Mouse (Mus musculus) embryonic facial prominence, embryonic 15.5 days (tissue): ENCODE results near the gene Shank3. TPM values are rescaled to one million over a fixed set of nuclear protein-coding genes. Genes with fewer than 3 reads are reported as not detected.

Source experiments
- ATAC-seq: fragments of 200-750 bp; cut with Nextera tagmentation; 2 replicates; pipeline ENCODE4 v1.8.0; 2017; ENCODE audit warnings: low read depth, moderate TSS enrichment; ENCODE audit not compliant: insufficient number of reproducible peaks, low FRiP score, low TSS enrichment
- H3K27ac ChIP-seq: fragments of 300-500 bp; sonication (generic); replicated peaks from 2 replicates; pipeline ENCODE4 v1.5.1; 2015; ENCODE audit warnings: mild to moderate bottlenecking, inconsistent platforms
- H3K27me3 ChIP-seq: fragments of 300-500 bp; sonication (generic); 2 replicates; pipeline ENCODE4 v1.6.1; 2015; ENCODE audit warnings: inconsistent platforms
- H3K36me3 ChIP-seq: fragments of 300-500 bp; sonication (generic); 2 replicates; pipeline ENCODE4 v1.6.1; 2015; ENCODE audit warnings: mild to moderate bottlenecking, inconsistent platforms
- H3K4me1 ChIP-seq: fragments of 300-500 bp; sonication (generic); 2 replicates; pipeline ENCODE4 v1.6.1; 2015; ENCODE audit warnings: inconsistent platforms
- H3K4me2 ChIP-seq: fragments of 300-500 bp; sonication (generic); replicated peaks from 2 replicates; pipeline ENCODE4 v1.6.1; 2015; ENCODE audit warnings: mild to moderate bottlenecking, inconsistent platforms
- H3K4me3 ChIP-seq: fragments of 300-500 bp; sonication (generic); replicated peaks from 2 replicates; pipeline ENCODE4 v1.5.1; 2015; ENCODE audit warnings: mild to moderate bottlenecking, inconsistent platforms
- H3K9ac ChIP-seq: fragments of 300-500 bp; sonication (generic); 2 replicates; pipeline ENCODE4 v1.6.1; 2015; ENCODE audit warnings: inconsistent platforms
- H3K9me3 ChIP-seq: fragments of 300-500 bp; sonication (generic); replicated peaks from 2 replicates; pipeline ENCODE4 v1.6.1; 2016; ENCODE audit warnings: inconsistent platforms
- WGBS: fragments of 180-500 bp; shearing (Covaris S2); methylation state at CpG from one replicate; pipeline ENCODE4 v1.1.7; 2015; 5-methylcytosine and 5-hydroxymethylcytosine counted together
- polyA plus RNA-seq: library from polyadenylated mRNA; unstranded; fragments of >200 nt; fragmentation: Nextera tagmentation; extraction: Ambion mirVana; gene quantifications from 2 replicates; pipeline ENCODE4 v1.2.1, GENCODE M21; 2015

Gene Shank3
- polyA plus RNA-seq, 1 experiment from 2014 or later, result 3.0 TPM

DNA sequence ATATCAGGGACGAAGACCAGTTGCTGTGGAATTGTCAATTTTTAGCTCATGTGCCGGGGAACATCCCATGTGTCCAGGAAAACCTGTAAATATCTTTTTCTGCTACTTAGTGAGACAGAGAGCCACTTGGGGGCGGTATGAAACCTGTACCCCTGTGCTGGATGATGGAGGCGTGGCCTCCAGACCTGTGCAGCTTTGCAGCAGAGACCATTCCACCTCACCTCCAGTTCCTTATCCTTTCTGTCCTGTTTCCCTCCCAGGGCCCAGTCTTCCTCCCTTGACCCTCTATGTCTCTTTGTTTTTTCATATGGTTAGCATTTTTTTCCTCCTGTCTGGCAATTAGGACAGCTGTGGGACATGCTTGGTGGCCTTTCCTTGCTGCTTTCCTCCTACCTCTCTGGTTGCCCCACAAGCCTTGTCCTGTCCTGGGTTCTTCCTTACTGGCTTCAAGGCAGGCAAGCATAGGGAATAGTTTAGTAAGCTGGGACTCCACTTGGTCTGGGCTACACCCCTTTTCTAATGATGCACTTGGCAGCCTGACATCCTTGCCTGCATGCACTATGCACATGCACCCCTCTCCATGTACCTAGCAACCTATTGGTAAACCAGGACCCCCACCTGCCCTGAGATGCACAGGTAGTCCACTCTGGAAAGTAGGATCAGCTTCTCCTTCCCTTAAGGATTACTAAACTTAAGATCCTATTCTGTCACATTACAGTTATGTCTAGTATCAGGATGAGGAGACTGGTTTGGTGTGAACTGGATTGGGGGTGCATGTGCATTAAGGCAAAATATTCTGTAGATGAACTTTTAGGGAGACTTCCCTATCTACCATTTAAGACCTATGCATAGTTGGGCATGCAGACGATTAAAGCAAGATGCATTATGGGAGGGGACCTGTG lies 35.8 kb upstream of the Shank3 start:
- WGBS, result 52% methylated on average over 5 of the region's 5 CpGs
- H3K9ac ChIP-seq, result no peak overlapping the region
- ATAC-seq, result no peak
- no peak overlapping the region for H3K4me2 ChIP-seq
- H3K27me3 ChIP-seq, result no peaks in the 10 kb centered on the region
- no peaks in the 10 kb centered on the region for H3K9me3 ChIP-seq
- H3K36me3 ChIP-seq, result no peaks in the 10 kb centered on the region
- H3K4me1 ChIP-seq, result no peaks in the 10 kb centered on the region
- no peak overlapping the region for H3K4me3 ChIP-seq
- no peak overlapping the region for H3K27ac ChIP-seq

DNA sequence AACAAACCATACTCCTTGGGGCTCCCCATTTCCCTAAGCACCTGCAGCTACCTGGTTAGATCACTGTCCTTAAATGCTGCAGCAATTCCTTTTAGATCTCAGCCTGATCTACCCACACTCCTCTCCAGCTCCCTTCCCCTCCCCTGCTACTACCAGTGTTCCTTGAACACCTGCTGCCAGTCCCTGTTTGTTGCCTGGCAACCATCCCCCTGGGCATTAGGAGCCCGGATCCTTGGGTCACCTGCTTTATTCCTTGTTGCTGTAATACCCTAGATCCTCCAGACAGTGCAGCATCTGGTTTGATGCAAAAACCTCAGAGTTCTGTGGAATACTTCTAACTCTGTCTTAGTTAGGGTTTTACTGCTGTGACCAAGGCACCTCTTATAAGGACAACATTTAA lies 34.4 kb upstream of the Shank3 start:
- no peak overlapping the region for H3K4me3 ChIP-seq
- no peaks in the 10 kb centered on the region for H3K9me3 ChIP-seq
- no peaks in the 10 kb centered on the region for H3K4me1 ChIP-seq
- no peak overlapping the region for H3K27ac ChIP-seq
- ATAC-seq, result peak; percentile 58; the same call in 1 of the 2 replicates
- no peaks in the 10 kb centered on the region for H3K36me3 ChIP-seq
- WGBS, result 4% methylated on average over 1 of the region's 1 CpGs
- no peaks in the 10 kb centered on the region for H3K27me3 ChIP-seq
- no peak overlapping the region for H3K4me2 ChIP-seq
- no peak overlapping the region for H3K9ac ChIP-seq

DNA sequence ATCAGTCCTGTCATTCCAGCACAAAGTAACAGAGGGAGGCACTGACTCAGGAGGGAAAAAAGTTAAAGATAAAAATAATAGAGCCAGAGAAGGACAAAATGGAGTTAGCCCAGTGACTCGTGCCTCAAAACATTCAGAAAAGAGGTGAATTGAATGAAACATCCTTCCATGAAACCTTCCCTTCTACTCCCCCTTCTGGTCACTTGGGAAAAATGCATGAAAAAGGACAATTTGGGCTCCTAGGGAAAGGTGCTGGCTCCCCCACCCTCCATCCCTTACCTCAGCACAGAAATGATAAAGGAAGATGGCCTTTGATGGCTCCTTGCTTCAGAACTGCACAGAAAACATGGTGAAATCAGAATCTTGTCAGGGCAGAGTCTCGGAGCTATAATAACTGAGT lies 30.8 kb upstream of the Shank3 start:
- Histone ChIP-seq H3K4me3 (no peak overlapping the region), H3K4me2 (no peak overlapping the region), H3K4me1 (no peaks in the 10 kb centered on the region), H3K9ac (no peak overlapping the region), H3K9me3 (no peaks in the 10 kb centered on the region), H3K27me3 (no peaks in the 10 kb centered on the region), H3K36me3 (no peaks in the 10 kb centered on the region), H3K27ac (no peak overlapping the region)
- ATAC-seq, result no peak
- WGBS, result 25% methylated on average over 2 of the region's 2 CpGs

DNA sequence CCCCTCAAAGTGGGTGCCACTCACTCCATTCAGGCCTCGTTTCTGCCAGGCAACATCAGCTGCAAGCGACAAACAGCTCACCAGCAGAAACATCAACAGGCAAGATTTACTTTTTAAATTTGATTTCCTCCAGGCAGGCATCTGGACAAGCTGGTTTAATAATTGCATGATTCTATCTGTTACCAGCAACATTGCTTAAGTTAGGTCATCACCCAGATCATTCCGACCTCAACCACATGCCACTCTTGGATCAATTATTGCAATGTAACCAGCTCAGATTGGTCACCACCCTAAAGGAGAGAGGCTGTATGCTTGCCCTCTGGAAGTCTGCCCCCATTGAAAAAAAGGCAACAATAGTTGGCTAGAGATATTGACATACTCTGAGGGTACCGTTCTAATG lies 27.9 kb upstream of the Shank3 start:
- peaks cover 11% of the 10 kb centered on the region for H3K4me1 ChIP-seq
- no peaks in the 10 kb centered on the region for H3K9me3 ChIP-seq
- no peak overlapping the region for H3K4me3 ChIP-seq
- H3K4me2 ChIP-seq, result no peak overlapping the region
- no peaks in the 10 kb centered on the region for H3K36me3 ChIP-seq
- H3K9ac ChIP-seq, result no peak overlapping the region
- ATAC-seq, result no peak
- no peaks in the 10 kb centered on the region for H3K27me3 ChIP-seq
- H3K27ac ChIP-seq, result no peak overlapping the region
- 73% methylated on average over 4 of the region's 4 CpGs for WGBS

DNA sequence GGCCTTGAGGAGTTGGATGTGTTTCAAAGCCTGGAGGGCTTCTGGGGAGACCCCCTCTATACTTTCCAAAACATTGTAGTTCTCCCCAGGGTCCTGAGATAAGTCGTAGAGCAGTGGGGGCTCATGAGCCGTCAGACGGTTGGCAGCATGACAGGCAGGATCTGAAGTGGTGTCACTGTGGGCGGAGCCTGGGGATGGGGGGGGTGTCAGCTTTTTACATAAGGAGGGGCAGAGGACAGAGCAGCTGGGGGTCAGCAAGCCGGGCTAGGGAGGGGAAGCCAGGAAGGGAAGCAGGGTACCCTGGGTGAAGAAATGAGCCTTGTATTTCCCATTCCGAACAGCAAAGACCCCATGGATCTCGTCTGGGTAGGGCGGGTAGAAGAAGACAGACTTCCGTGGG lies 26.1 kb upstream of the Shank3 start:
- no peaks in the 10 kb centered on the region for H3K36me3 ChIP-seq
- ATAC-seq, result no peak
- no peak overlapping the region for H3K27ac ChIP-seq
- no peak overlapping the region for H3K9ac ChIP-seq
- no peaks in the 10 kb centered on the region for H3K9me3 ChIP-seq
- 82% methylated on average over 9 of the region's 9 CpGs for WGBS
- H3K4me2 ChIP-seq, result no peak overlapping the region
- H3K4me1 ChIP-seq, result peaks cover 13% of the 10 kb centered on the region
- no peaks in the 10 kb centered on the region for H3K27me3 ChIP-seq
- H3K4me3 ChIP-seq, result no peak overlapping the region

DNA sequence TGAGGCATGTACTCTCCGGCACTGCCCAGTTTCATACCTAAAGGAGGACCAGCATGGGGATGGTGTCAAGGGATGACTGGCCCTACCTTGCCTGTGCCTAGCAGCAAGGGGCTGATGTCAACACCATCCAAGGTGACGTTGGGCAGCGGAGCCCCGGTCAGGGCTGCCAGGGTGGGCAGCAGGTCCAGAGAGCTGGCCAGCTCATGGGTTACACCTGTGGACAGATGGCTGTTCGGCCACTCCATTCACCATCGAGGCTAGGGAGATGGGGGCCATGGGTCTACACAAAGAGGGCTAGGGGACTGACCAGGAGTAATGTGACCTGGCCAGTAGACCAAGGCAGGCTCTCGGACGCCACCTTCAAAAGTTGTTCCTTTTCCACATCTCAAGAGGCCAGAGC lies 25.5 kb upstream of the Shank3 start:
- no peak for ATAC-seq

GRCm38 (mm10) chr15:89474596-89475292 lies 24.7 kb upstream of the Shank3 start:
- H3K9ac ChIP-seq, result no peak overlapping the region
- no peak overlapping the region; the same call in 1 of the 2 replicates for H3K4me2 ChIP-seq
- 89% methylated on average over 19 of the region's 19 CpGs for WGBS
- H3K9me3 ChIP-seq, result no peaks in the 10 kb centered on the region
- no peak overlapping the region for H3K4me3 ChIP-seq
- H3K4me1 ChIP-seq, result peaks cover 13% of the 10 kb centered on the region
- H3K36me3 ChIP-seq, result no peaks in the 10 kb centered on the region
- H3K27ac ChIP-seq, result no peak overlapping the region
- no peak for ATAC-seq
- H3K27me3 ChIP-seq, result no peaks in the 10 kb centered on the region

More for the DNA sequence above, 25.5 kb upstream of the Shank3 start:
- no peak overlapping the region for H3K4me3 ChIP-seq
- H3K27me3 ChIP-seq, result no peaks in the 10 kb centered on the region
- no peak overlapping the region for H3K27ac ChIP-seq
- H3K9ac ChIP-seq, result no peak overlapping the region
- H3K4me2 ChIP-seq, result no peak overlapping the region
- H3K9me3 ChIP-seq, result no peaks in the 10 kb centered on the region
- H3K4me1 ChIP-seq, result peaks cover 13% of the 10 kb centered on the region
- 97% methylated on average over 8 of the region's 8 CpGs for WGBS
- H3K36me3 ChIP-seq, result no peaks in the 10 kb centered on the region

DNA sequence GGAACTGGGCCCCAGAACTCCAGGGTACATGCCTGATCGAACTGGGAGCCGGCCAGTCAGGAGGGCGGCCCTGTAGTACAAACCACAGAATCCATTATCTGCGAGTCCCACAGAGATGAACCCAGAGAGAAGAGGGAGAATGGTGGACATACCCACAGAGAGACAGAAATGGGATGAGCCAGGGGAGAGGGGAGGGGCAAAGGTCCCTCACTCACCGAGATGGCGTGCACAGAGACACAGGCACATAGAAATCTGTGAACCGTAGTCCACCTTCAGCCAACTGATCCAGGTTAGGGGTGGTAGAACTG lies 24.2 kb upstream of the Shank3 start:
- H3K9me3 ChIP-seq, result no peaks in the 10 kb centered on the region
- H3K4me3 ChIP-seq, result peak overlapping the region; percentile 65
- no peaks in the 10 kb centered on the region for H3K27me3 ChIP-seq
- H3K27ac ChIP-seq, result no peak overlapping the region
- 0 out of 2 replicates have a peak overlapping the region, but pooled peaks have one; percentile 47 for H3K9ac ChIP-seq
- 86% methylated on average over 7 of the region's 7 CpGs for WGBS
- peaks cover 13% of the 10 kb centered on the region for H3K4me1 ChIP-seq
- ATAC-seq, result no peak
- H3K36me3 ChIP-seq, result no peaks in the 10 kb centered on the region
- peak overlapping the region; percentile 64 for H3K4me2 ChIP-seq

DNA sequence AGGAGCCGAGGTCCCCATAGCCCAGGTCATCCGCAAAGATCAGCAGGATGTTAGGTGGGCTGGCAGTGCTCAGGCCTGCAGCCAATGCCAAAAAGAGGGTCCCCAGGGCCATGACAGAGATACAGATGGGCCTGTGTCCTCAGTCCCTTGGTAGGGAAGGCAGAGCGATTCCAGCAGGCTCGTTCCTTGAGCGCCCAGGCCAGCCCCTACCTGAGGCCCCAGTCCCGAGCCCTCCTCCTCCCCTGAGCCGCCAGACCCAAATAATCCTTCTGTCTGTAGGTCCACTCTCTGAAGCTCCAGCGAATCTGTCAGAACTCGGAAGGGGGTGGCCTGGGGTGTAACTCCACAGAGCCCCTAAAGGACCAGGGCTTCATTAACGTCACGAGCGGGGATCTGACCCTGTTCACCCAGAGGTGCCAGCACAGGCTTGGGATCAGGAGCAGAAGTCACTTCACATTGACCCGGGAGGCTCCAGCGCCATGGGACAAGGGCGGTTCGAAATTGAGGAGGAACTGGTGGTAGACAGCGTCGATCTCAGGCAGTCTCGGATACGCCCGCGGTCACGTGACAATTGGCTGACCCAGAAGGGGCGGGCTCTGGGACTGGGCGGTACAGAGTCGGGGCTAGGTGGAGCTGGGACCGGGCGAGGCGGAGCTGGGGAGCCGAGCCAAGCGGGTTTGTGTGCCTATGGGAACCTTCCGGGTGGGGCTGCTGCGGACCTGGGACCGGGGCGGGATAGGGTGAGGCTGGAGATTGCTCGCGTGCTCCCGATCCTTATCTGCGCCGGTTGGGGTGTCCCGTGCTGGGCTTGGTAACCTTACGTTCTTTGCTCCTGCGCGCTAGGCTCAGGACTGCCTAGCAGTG lies 23.6 kb upstream of the Shank3 start:
- 7% methylated on average over 44 of the region's 44 CpGs for WGBS
- H3K4me3 ChIP-seq, result peak overlapping the region; percentile 65
- peak overlapping the region; percentile 47 for H3K9ac ChIP-seq
- H3K9me3 ChIP-seq, result no peaks in the 10 kb centered on the region
- H3K4me2 ChIP-seq, result peak overlapping the region; percentile 64
- peaks cover 13% of the 10 kb centered on the region for H3K4me1 ChIP-seq
- no peaks in the 10 kb centered on the region for H3K27me3 ChIP-seq
- peak; percentile 96 for ATAC-seq
- H3K27ac ChIP-seq, result peak overlapping the region; percentile 80
- no peaks in the 10 kb centered on the region for H3K36me3 ChIP-seq

- no peaks in the 10 kb centered on the region for H3K36me3 ChIP-seq
- H3K4me2 ChIP-seq, result peak overlapping the region; percentile 64
- ATAC-seq, result 0 out of 2 replicates have a peak, but pooled peaks have one; percentile 8
- 1% methylated on average over 5 of the region's 5 CpGs for WGBS
- peak overlapping the region; percentile 65 for H3K4me3 ChIP-seq
- H3K9me3 ChIP-seq, result no peaks in the 10 kb centered on the region
- no peaks in the 10 kb centered on the region for H3K27me3 ChIP-seq
- peak overlapping the region; percentile 47 for H3K9ac ChIP-seq
- H3K27ac ChIP-seq, result peak overlapping the region; percentile 80
- peaks cover 13% of the 10 kb centered on the region for H3K4me1 ChIP-seq
These were observed 23.0 kb upstream of the Shank3 start for GRCm38 (mm10) chr15:89476475-89476815.

DNA sequence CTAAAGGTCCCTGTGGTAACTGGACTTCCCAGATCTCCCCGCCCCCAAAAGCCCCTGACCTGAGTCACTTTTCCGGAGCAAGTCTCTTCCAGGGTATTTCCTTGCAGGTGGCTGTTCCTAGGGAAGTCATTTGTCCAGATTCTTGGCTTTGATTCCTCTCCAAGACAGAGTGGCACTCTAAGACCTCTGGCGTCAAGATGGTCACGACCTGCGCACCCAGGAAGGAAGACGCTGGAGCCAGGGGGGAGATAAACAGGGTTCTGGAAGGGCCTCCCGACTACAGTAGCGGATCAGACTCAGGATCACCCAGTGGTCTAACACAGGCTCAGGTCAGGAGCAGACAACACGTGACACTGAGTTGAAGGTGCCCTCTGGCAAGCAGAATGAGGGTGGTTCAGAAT lies 22.3 kb upstream of the Shank3 start, which contains the start of gene Arsa:
Gene Arsa, minus strand, starts transcription at position 335 of the 401 bp plus-strand sequence.
- Histone ChIP-seq H3K27ac (peak within 1 kb of the TSS; percentile 80), H3K9ac (peak within 1 kb of the TSS; percentile 47), H3K9me3 (no peaks in the 10 kb centered on the region), H3K27me3 (no peaks in the 10 kb centered on the region), H3K4me1 (peaks cover 13% of the 10 kb centered on the region), H3K4me3 (peak within 1 kb of the TSS; percentile 65), H3K4me2 (peak within 1 kb of the TSS; percentile 64), H3K36me3 (no peaks in the 10 kb centered on the region)
- WGBS, result 25% methylated on average over 9 of the region's 9 CpGs
- ATAC-seq, result no peak
